Mouse (Mus musculus) induced T-regulatory cell, adult 2 months (primary cell): ENCODE data around the gene Cacna2d3.

Experiments used
- DNase-seq: peaks from one replicate; pipeline ENCODE4 v3.0.0-alpha.2; 2012; ENCODE audit warnings: low read depth

Gene Cacna2d3

DNA sequence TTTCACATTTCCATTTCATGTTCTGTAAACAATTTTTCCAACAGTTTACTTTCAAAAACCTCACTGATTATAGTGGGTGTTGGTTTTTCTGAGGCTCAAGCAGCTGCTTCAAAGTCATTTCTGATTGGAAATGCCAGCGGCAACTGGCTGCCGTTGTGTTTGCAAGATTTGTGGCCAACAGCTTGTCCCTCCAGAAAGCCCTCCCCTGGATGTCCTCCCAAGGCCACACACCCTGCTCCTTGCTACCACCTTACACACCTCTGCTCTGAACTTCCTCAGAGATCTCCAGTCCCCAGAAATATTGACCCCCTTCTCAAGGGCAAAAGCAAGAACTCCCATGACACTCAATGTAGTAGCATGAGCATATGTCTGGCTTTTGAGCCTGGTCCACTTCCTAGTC is 659.0 kb downstream of the Cacna2d3 start:
- DNase-seq, result no peak

DNA sequence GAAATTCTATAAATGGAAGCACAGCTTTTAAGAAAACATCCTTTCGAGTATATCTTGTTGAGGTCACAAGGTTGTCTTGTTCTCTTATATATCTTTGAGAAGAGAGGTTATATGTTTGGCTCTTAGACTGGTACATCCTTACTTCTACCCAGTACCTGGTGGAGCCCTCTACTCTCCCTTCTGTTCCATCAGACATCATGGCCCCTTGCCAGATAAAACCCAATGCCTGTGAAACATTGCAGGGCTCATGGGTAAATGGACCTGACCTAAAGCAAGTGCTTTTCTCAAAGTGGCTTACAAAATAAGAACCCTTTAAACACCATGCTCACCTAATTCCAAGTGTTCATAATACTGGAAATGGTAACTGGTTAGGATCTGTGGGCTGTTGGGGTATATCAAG is 660.2 kb downstream of the Cacna2d3 start:
- no peak for DNase-seq

DNA sequence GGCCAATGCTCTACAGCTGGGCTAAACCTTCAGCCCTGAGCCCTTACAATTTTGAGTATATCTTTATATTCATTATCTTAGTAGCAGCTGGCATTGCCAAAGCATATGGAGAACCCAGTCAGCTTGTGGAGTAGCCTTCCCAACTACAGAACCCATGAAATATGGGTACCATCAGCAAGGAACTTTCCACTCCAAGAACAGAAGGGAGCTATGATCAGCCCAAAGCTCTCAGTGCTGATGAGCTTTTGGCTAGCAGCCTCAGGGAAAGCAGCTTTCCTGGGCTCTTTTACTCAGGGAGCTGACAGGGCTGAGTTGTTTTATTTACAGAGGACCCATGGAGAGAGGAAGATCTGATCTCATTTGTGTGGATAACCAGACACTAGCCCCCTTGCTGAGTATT is 661.0 kb downstream of the Cacna2d3 start:
- DNase-seq, result no peak

DNA sequence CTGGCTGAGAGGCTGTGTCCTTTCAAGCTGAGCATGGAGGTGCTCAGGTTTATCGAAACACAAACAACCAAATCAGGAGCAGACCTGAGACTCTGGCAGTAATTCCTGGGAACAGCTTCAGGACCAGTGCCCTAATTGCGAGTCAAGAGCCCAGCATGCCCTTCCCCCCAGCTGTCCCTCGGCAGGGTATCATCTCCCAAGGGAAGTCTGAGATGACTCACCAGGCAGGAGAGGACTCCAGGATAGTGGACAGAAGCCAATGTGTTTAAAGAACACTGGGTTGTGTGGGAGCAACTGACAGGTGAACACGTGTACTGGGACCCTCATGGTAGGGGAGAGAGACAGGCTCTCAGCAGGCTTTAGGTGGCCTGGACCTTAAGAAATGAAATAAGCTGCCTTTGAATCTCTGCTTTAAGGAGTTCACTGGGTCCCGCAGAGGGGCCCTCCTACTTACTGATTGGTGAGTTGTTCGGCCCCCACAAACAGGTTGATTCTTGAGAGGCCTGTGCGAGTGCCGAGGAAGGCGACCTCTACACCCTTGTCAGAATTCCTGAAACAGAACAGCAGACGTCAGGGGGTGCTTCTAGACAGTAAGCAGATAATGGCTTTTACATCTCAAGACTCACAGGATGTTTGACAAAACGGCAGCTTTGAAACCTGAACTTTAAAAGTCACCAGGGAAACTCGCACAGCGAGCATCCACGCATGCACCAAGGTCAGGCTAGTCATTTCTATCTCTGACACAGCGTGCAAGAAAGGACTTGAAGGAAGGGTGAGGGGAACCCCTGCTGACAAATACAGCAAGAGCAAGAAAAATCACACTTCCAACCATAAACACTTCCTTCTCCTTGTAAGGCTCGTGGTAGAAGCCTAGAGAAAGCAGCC is 669.5 kb downstream of the Cacna2d3 start:
- no peak for DNase-seq

DNA sequence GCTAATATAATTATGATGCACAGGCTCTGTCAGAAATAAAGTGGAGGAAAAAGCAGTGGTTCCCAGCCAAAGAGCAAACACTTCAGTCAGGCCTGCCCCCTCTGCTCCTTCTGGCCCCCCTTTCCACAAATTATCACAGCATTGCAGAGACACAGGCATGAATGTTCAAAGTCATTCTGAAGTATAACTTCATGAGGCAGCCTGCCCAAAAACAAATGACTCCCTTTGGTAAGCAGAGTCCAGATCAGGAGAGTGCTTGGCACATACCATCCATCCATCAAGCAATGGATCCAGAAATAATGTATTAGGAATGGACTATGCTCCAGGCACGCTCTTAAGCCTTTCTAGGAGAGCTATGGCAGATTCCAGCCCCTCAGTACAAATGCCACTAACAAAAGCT is 679.3 kb downstream of the Cacna2d3 start:
- DNase-seq, result no peak

DNA sequence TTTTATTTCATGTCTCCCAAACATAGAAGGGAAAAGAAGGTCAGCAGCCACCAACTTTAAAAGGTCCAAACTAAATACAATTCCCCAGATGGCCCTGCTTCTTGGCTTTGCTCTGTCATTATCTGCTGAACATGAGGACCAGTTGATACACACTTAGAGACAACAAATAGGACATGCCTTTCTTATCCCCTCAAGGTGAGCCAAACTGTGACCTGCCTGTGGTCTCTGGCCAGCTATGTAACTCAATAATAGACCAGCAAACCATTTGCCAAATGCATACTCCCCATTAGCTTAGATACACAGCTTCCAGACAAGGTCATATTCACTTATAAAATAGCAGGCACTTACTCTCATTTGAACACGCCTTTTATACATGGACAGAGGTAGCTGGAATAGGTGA is 680.2 kb downstream of the Cacna2d3 start:
- DNase-seq, result no peak

DNA sequence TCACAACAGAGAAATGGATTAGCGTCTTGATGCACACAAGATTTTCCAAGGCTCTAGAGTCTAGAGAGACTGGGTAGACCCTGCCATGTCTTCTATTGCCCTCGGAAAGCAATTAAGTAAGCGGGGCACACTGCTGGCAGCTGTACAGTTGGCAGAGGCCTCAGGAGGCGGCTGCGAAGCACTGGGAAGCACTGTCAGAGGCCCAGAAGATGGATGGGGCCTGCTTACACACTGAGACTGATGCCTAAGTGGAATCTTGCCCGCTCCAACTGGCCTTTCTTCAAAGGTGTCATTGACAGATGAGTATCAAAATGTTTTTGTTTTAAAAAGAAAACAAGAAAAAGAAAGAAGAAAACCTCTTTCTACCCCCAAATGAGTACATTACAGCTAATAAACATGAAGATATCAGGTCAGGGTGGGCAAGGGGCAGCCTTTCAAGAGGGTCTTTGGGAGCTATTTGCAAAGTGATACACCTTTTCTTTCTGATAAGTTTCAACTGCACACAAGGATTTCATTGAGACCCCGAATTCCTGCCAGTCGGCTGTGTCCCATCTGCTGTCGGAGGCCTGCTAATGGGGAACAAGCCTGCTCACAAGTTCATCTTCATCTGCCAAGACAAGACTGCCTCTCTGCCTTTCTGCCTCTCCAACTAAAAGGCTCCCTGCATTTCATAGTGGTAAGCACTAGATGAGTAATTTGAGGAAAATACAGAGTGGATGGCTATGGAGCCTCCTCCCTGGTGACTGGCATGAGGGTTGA is 680.9 kb downstream of the Cacna2d3 start:
- DNase-seq, result no peak

DNA sequence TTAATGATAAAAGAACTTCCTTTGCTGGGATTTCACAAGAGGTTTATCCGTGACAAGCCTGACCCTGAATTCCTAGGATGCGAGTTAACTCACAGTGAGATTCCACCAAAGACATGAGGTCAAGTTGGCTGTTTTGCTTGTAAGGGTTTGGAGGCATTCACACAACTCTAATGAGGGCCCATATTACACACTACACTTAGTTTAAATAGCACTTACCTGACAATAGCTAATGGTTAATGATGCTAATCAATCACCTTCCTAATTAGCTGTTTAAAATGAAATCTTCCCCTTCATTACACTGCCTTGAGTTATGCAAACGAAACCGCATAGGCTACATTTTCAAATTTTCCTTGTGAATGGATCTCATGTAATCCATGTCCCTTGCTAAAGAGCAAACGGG is 683.4 kb downstream of the Cacna2d3 start:
- DNase-seq, result no peak

DNA sequence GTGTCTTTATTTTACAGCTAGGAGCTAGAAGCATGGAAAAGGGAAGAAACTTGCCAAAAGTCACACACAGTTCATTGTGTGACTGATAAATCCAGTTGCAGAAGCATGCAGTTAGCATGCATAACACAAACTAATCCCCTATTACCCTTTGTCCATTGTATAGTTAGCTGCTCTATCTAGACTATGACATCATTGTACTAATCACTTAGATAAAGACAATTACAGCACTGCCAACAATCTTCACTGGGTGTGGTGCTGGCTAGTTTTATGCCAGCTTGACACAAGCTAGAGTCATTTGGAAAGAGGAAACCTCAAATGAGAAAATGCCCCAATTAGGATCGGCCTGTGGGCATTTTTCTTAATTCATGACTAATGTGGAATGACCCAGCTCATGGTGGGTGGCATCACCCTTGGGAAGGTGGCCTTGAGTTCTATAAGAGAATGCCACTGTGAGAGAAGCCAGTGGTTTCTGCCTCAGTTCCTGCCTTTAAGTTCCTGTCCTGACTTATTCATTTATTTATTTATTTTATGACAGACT is 689.7 kb downstream of the Cacna2d3 start:
- DNase-seq, result no peak

DNA sequence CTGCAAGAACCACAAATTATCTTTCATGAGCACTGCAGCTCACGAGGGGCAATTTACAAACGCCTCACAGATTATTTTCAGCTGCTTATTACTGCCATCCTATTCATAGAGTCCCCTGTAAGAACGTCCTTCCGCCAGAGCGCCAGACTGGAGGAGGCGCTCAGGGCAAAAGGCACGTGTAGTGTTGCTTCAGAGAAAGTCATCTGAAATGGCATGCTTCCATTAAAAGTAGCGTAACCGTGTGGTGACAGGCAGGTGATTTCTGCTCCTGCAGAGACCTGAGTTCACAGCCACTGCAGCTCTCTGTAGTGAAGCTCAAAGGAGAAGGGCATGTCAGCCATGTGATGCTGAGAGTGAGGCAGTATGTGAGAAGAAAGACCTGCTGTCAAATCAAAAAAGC is 691.1 kb downstream of the Cacna2d3 start:
- no peak for DNase-seq

DNA sequence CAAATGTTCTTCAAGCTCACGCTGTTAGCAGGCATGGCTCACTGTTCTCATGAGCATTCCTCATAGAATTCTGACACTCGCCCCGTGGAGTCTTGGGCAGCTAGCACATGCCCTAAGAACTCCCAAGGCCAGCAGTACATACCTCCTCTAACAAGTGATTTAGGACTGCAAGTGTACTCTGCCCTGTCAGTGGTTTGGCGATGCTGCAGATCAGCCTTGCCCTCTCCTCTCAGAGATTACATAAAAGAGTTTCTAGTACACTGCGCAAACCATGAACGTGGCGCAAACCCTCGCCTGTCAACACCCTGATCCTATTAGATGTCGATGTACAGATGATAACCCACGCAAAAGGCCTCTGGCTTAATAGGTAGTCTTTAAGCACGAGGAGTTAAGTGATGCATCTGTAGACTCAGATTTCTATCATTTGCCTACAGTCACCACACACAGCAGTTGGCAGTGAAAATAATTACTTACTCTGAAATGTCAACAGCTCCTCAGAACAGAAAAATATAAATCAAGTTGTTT is 691.7 kb downstream of the Cacna2d3 start:
- no peak for DNase-seq

DNA sequence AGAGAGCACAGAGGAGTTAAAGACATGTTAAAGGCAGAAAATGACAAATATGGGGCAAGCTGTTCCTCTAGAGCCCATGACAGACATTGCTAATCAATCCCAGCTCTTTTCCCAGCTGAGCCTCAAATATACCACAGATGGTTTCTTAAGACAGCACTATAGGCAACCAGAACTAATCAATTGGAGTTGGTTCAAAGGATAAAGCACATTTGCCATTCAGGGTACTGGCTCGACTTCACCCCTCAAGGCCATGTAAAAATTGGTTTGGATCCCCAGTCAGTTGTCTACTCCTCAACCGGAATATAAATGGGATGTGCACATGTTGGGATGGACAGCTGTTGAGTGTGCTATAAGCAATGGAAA is 692.6 kb downstream of the Cacna2d3 start:
- no peak for DNase-seq

DNA sequence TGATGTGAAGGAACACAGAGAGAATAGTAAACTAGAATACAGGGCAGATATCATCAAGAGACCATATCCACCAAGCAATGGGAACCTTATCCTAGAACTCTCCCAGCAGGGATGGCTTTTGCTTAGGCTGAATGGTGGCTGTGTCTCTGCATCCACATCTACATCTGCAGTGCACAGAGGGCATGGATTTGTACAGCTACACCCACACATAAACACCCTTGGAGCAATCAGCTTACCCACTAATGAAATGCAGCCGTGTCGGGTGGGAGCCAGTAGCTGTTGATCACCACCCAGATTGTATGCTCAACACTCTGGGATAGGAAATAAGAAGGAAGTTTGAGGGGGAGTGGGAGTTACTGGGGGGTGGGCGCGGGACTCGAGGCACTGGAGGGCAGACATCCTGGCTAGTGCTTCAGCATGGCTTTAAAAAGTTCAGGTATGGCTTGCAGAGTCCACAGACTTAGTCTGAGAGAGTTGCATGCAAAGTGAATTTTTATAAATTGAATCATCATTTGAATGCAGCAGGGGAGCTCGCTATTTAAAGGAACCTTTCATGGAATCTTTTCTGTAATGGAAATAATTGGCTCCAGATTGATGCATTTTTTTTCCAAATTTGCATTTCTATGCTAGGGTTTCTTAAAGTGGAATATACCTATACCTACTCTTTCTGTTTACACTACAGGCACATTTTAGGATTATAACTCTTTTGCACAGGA is 693.1 kb downstream of the Cacna2d3 start:
- DNase-seq, result no peak

DNA sequence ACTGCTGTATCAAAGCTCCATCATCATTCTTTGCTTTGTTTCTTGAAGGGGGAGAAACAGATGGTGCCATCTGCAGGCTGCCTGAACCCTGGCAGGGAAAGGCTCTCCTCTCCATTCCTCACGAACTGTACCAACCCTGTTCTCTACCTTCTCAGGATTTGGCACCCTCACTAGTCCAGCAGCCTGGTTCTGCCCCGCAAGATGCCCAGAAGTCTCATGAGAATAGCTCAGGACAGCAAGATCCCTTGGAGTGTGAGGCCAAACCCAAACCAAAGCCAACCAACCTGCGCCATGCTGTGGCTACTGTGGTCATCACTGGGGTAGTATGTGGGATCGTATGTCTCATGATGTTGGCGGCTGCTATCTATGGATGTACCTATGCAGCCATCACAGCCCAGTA is 694.4 kb downstream of the Cacna2d3 start:
- DNase-seq, result no peak

DNA sequence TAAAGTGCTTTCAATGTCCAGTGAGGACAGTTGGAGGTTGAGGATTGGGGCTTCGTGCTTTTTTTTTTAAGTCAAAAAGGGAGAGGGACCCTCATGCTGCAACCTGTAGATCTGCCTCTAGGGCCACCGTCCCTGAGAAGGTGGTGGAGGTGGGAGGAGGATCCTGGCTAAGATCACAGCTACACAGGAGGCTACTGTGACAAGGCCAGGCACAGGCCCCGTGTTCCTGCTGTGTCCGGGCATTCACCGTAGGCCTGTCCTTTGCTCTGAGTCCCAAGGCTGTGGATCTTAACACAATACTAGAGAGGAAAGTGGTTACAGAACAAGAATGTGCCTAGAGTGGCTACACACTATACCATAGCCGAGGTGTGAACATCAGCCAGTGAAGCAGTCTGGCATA is 696.3 kb downstream of the Cacna2d3 start:
- no peak for DNase-seq

DNA sequence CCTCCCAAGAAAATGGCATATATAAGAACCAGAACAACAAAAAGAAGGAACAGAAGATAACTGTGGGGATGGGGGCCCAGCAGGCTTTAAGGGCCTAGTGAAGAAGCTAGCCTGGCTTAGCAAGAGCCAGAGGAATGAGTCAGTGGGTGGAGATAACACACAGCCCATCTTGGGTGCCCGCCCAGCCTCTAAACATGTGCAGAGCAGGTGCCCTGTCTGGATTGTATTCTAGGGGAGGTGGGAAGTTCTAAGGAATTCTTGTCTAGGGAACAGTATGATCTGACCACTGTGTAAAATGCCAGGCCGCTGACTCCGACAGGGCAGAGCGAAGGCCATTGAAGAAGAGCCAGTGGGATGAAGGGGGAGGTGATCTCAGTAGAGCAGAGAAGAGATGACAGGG is 698.4 kb downstream of the Cacna2d3 start:
- no peak for DNase-seq

DNA sequence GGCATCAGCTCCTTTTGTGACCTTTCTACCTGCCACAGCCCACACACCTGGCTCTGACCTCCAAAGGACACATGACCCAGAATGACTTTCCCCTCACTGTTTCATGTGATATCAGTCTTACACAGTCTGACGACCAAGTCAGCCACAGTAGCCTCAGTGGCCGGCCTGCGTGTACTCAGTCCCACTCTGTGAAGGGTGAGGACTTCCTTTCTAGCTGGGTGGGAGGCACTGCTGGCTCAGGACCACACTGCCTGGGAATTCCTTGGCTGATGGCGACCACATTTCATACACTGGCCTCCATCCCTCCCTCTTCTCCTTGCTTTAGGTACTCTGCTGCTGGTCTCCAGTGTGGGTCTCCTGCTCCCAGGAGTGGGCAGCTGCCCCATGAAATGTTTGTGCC is 700.4 kb downstream of the Cacna2d3 start:
- DNase-seq, result no peak

DNA sequence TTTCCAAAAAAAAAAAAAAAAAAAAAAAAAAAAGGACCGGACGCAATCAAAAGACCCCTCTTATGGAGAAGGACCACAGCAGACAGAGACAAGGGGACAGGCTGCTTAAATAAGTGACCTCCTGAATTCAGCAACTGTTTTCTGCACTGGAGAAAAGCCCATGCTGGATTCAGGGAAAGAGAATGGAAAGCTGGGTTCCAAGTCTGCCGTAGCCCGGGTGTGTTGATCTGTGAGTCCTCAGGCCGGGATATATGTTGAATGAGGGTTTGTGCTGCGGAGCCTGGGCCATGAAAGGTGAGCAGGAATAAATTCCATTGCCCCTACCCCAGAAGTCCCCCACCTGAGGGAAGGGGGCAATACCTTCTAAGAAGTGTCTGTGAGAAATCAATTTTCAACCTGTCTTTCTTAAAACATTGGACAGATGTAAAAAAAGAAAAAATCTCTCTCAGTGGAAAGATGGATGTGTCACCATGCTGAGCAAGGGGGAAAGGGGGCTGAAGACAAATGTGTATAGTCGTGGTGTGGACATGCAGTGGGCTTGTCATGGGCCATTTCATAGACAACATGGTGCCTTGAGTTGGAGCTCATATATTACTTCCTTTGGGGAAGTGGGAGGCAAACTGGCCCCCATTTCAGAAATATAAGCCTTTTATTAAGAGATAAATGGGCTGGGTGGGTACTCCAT is 703.2 kb downstream of the Cacna2d3 start:
- no peak for DNase-seq

DNA sequence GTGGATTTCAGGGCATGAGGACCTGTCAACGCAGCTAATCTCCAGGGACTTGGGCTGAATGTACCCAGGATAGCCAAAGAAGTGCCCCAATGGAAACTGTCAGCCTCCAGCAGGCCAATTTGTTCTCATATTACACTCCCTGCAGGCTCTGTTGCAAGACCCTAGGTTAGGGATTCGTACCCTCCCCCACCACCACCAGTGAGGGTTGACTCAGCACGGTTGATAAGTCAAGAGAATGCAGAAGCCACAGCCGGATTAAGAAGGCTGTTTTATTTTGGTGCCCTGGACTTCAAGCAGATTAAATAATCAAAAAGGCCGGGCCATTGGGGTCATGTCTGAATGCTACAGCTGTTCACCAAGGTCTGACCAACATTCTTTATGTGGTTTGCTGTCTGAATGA is 703.8 kb downstream of the Cacna2d3 start, which contains the start of gene Lrtm1:
Gene Lrtm1 (plus strand): TSS at position 326 of the 400 bp plus-strand sequence.
- DNase-seq, result no peak

DNA sequence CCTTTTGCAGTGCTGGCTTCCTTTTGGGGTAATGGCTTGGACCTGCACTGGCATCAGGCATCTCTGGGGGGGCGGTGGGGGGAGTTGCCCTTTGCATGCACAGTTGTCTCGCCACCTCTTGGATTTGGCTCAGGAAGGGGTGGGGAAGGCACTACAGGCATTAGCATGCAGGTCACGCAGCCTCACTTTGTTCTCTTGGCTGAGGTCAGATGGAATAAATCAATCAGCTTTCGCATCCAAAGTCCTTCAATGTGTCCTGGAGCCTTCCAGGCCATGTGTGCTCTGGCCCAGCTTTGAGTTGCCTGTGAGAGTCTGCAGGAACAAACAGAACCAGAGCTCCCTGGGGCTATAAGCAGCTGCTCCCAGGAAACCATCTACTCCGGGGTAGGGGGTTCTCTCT is 705.8 kb downstream of the Cacna2d3 start:
- no peak for DNase-seq

DNA sequence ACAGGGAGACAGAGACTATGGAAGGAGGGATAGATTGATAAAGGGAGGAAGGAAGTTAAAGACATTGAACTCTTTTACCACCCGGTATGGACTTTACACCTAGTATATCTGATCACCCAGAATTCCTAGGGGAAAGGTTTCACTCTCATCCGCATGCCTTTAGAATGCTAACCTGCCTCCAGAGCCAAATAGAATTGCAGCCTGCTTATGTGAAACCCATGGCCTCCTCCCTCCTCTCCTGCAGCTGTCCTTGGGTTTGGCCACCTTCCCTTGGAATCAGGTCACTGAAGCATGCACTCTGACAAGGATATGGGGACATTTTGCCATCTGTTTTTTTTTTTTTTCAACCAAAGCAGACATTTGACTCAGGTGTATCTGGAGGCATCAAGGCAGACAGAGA is 707.0 kb downstream of the Cacna2d3 start:
- DNase-seq, result no peak

DNA sequence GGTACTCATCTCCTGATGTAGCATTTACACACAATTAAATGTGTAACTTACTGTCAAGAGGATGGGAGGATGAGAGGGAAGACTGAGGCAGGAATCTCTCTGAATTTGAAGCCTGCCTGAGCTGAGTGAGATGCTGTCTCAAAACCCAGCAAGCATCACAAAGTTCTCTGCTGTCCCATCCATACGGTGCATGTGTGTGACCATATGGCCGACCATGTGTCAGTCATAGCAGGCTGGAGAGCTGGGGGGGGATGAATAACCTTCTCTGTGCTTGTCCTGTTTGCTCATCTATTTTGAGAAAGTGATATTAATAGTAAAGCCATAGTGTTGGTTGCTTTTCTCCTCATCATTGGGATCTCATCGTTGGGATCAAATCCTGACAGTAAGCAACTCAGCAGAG is 708.5 kb downstream of the Cacna2d3 start:
- DNase-seq, result no peak
